ENCODE assay signal across 8 mouse cellular contexts in the genomic region with DNA sequence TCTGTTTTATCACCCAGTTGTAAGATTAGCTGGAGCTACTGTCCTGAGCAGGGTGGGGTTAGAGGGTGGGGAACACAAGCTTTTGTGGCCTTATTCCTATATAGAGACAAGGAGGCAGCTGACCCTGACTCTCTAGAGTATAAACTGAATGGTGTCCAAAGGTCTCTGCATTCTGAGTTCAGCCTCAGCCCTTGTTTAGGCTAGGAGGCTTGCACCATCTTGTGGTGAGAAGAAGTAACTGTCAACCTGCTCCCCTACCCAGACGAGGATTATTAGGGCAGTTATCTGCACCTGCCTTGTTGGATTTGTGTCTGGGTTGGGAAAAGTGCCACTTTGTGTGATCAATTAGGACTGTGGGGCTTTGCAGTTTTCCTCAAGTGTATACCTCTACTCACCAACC. TPM values are rescaled to one million over a fixed set of nuclear protein-coding genes. Genes with fewer than 3 reads are reported as not detected.
DNase-seq lines count a peak whose midpoint lies in the region; ATAC-seq lines count a peak whose summit lies in the region.

No protein-coding gene starts in this region.

- no peaks in the 10 kb centered on the region for H3K9me3 ChIP-seq in midbrain, embryonic 14.5 days (ENCODE audit: control insufficient read depth, low read length)
- no peaks in the 10 kb centered on the region for H3K9me3 ChIP-seq in midbrain, embryonic 15.5 days
- H3K9me3 ChIP-seq in intestine, embryonic 16.5 days (ENCODE audit: control insufficient read depth, low read length): no peaks in the 10 kb centered on the region

- H3K4me2 ChIP-seq in midbrain, embryonic 14.5 days (ENCODE audit: low read length): no peak overlapping the region
- H3K4me2 ChIP-seq in midbrain, embryonic 15.5 days: no peak overlapping the region
- no peak overlapping the region for H3K4me2 ChIP-seq in intestine, embryonic 16.5 days (ENCODE audit: low read depth, low read length)

- no peak overlapping the region for H3K27ac ChIP-seq in midbrain, embryonic 14.5 days (replicated peaks; ENCODE audit: low read depth, low read length)
- H3K27ac ChIP-seq in midbrain, embryonic 15.5 days: no peak overlapping the region
- no peak overlapping the region for H3K27ac ChIP-seq in intestine, embryonic 16.5 days (ENCODE audit: low read length)

- peaks cover 63% of the 10 kb centered on the region for H3K36me3 ChIP-seq in midbrain, embryonic 14.5 days (ENCODE audit: control insufficient read depth, insufficient read depth, low read length)
- H3K36me3 ChIP-seq in midbrain, embryonic 15.5 days (replicated peaks): peaks cover 51% of the 10 kb centered on the region
- H3K36me3 ChIP-seq in intestine, embryonic 16.5 days (ENCODE audit: control insufficient read depth, insufficient read depth, low read length): peaks cover 25% of the 10 kb centered on the region

- H3K27me3 ChIP-seq in midbrain, embryonic 14.5 days (ENCODE audit: control insufficient read depth, insufficient read depth, low read length): peaks cover 16% of the 10 kb centered on the region; the same call in 1 of the 2 replicates
- H3K27me3 ChIP-seq in midbrain, embryonic 15.5 days (replicated peaks): peaks cover 9% of the 10 kb centered on the region
- no peaks in the 10 kb centered on the region for H3K27me3 ChIP-seq in intestine, embryonic 16.5 days (replicated peaks; ENCODE audit: control insufficient read depth, insufficient read depth, low read length)

- H3K4me3 ChIP-seq in midbrain, embryonic 14.5 days (replicated peaks; ENCODE audit: low read depth, low read length): no peak overlapping the region
- no peak overlapping the region for H3K4me3 ChIP-seq in midbrain, embryonic 15.5 days
- H3K4me3 ChIP-seq in intestine, embryonic 16.5 days (ENCODE audit: low read length): no peak overlapping the region

- no peak for ATAC-seq in midbrain, embryonic 14.5 days (ENCODE audit: low FRiP score, low TSS enrichment)
- ATAC-seq in midbrain, embryonic 15.5 days (replicated peaks): no peak; the same call in 1 of the 2 replicates
- ATAC-seq in intestine, embryonic 16.5 days: peak; percentile 61
- ATAC-seq in neutrophil, adult 5-6 weeks (ENCODE audit: extremely low read depth, insufficient number of reproducible peaks, low FRiP score, poor library complexity, severe bottlenecking): peak; percentile 51; the same call in 1 of the 2 replicates

- peak; percentile 57 for DNase-seq in adrenal gland, postnatal 14 days
- DNase-seq in adrenal gland, postnatal 25 days: no peak
- peak; percentile 71 for DNase-seq in midbrain, embryonic 14.5 days
- DNase-seq in right cerebral cortex, adult 2 months (ENCODE audit: low spot score in 2 of 2): no peak
- no peak for DNase-seq in testis, postnatal 14 days (ENCODE audit: low spot score)

- no peak overlapping the region for H3K9ac ChIP-seq in midbrain, embryonic 14.5 days (replicated peaks; ENCODE audit: low read length)
- no peak overlapping the region for H3K9ac ChIP-seq in midbrain, embryonic 15.5 days
- no peak overlapping the region for H3K9ac ChIP-seq in intestine, embryonic 16.5 days (ENCODE audit: low read depth, low read length)

- WGBS in midbrain, embryonic 14.5 days: 14% methylated on average over 1 of the region's 1 CpGs
- 7% methylated on average over 1 of the region's 1 CpGs for WGBS in midbrain, embryonic 15.5 days
- WGBS in intestine, embryonic 16.5 days: 21% methylated on average over 1 of the region's 1 CpGs

- peaks cover 10% of the 10 kb centered on the region; the same call in 1 of the 2 replicates for H3K4me1 ChIP-seq in midbrain, embryonic 14.5 days (ENCODE audit: control insufficient read depth, insufficient read depth, low read length)
- peaks cover 15% of the 10 kb centered on the region for H3K4me1 ChIP-seq in midbrain, embryonic 15.5 days
- H3K4me1 ChIP-seq in intestine, embryonic 16.5 days (ENCODE audit: control insufficient read depth, insufficient read depth, low read length): peaks cover 11% of the 10 kb centered on the region

RNA-seq across cellular contexts. Expression of gene Gramd2, which starts 1.6 kb away (rescaled TPM):
- total RNA-seq in adrenal gland, postnatal 14 days (2021): 0.26 and 0.52 TPM in 2 replicates
- 0.12 and 0.24 TPM in 2 replicates for total RNA-seq in adrenal gland, postnatal 25 days (2021)
- 2.8 and 5.2 TPM in 2 replicates for polyA plus RNA-seq in midbrain, embryonic 14.5 days (2014; fragmentation: Nextera tagmentation; extraction: Ambion mirVana)
- polyA plus RNA-seq in midbrain, embryonic 15.5 days (2015; fragmentation: Nextera tagmentation; extraction: Ambion mirVana): 4.4 and 4.6 TPM in 2 replicates
- 1.1 and 1.6 TPM in 2 replicates for polyA plus RNA-seq in intestine, embryonic 16.5 days (2015; fragmentation: Nextera tagmentation; extraction: Ambion mirVana)
- total RNA-seq in neutrophil, adult 5-6 weeks (2017): 0.25 and 0.35 TPM in 2 replicates

RNA-seq across cellular contexts. Expression of gene Pkm, which starts 22.1 kb away (rescaled TPM):
- 647 and 658 TPM in 2 replicates for total RNA-seq in adrenal gland, postnatal 14 days (2021)
- total RNA-seq in adrenal gland, postnatal 25 days (2021): 706 and 770 TPM in 2 replicates
- polyA plus RNA-seq in midbrain, embryonic 14.5 days (2014; fragmentation: Nextera tagmentation; extraction: Ambion mirVana): 836 and 1,041 TPM in 2 replicates
- 1,075 and 1,145 TPM in 2 replicates for polyA plus RNA-seq in midbrain, embryonic 15.5 days (2015; fragmentation: Nextera tagmentation; extraction: Ambion mirVana)
- 1,051 and 1,198 TPM in 2 replicates for polyA plus RNA-seq in intestine, embryonic 16.5 days (2015; fragmentation: Nextera tagmentation; extraction: Ambion mirVana)
- 837 and 859 TPM in 2 replicates for total RNA-seq in neutrophil, adult 5-6 weeks (2017)

Comparison
In these comparisons a context has a peak if more than half of its experiments do, and no peak if none do; other contexts are left out.
1. DNase-seq: peak in adrenal gland, postnatal 14 days (single experiment) and midbrain, embryonic 14.5 days (single experiment); none in adrenal gland, postnatal 25 days (single experiment), right cerebral cortex, adult 2 months (0 of 2) and testis, postnatal 14 days (single experiment).
2. ATAC-seq: peak in intestine, embryonic 16.5 days (single experiment) and neutrophil, adult 5-6 weeks (single experiment); none in midbrain, embryonic 14.5 days (single experiment) and midbrain, embryonic 15.5 days (single experiment).